Mouse (Mus musculus) duodenum, adult 2 months (tissue): ENCODE results near the gene Ppm1d. TPM values are rescaled to one million over a fixed set of nuclear protein-coding genes. Genes with fewer than 3 reads are reported as not detected.

ENCODE experiments used
- polyA plus RNA-seq: library from polyadenylated mRNA; depleted of rRNA; stranded (reverse); fragments of >200 nt; gene quantifications from 2 replicates; pipeline ENCODE4 v1.2.3, GENCODE M21; 2012; ENCODE audit warnings: low replicate concordance; rRNA removed

Gene Ppm1d
- polyA plus RNA-seq: 1.5 and 1.8 TPM in 2 replicates

GRCm38 (mm10) chr11:85310713-85311574 lies at the start of gene Ppm1d:
Gene Ppm1d, plus strand, starts transcription at chr11:85311244.

DNA sequence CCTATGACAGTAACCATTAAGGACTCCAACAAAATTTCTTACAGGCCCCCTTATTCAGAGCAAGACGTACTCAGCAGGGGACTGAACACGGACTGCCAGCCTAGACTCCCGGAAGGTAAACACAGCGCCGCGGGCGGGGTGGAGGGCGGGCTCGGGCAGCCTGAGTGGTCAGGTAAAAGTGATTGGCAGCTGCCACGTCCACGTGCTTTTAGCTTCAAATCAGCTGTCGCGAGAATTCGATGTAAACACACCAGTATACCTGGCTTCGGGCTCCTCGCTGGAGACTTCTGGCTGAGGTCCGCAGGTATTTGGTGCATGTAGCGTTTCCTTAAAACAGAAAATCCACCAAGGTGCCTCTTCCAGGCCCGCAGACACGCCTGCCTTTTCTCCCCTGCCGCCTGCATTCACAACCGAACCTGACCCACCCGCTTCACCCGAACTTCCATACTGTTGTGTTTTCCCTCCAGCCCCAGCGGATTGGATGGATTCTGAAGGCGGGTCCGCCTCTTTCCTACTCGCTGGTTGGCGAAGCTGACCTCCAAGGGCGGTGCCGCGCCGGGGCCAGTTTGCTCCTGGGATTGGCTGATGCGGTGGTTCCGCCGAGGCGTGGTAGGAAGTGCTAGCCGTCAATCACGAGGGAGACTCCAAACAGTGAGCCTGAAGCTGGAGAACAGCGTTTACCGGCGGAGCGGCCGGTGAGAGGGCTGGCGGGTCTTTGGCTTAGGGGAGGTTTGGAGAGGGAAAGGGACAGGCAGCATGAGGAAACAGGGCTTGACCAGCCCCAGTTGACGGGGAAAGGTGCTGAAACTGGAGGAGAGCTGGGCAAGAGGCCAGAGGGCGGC lies 41.7 kb downstream of the Ppm1d start, which contains the start of gene Bcas3:
TSS of gene Bcas3 (plus strand) at position 629 of the 842 bp plus-strand sequence.

Other genes starting within 250 kb of the Ppm1d start
- 0.55 and 0.61 TPM in 2 replicates for gene Usp32, start 171.1 kb upstream of the Ppm1d start, polyA plus RNA-seq
- gene 1700125H20Rik, start 140.8 kb upstream of the Ppm1d start, polyA plus RNA-seq: not detected in 2 replicates
- 4.1 and 6.0 TPM in 2 replicates for gene Appbp2, start 76.1 kb upstream of the Ppm1d start, polyA plus RNA-seq
- gene Bcas3, start 41.9 kb downstream of the Ppm1d start, polyA plus RNA-seq: 23.5 and 32.4 TPM in 2 replicates